Mouse (Mus musculus) hindbrain, postnatal 0 days (tissue): Measurements from ENCODE around the gene Gna15. TPM values are rescaled to one million over a fixed set of nuclear protein-coding genes. Genes with fewer than 3 reads are reported as not detected.
A peak's percentile ranks its signal among the peaks of the same experiment; 100 is the strongest.

ENCODE experiments used
- ATAC-seq: fragments of 200-750 bp; cut with Nextera tagmentation; 2 replicates; pipeline ENCODE4 v1.8.0; 2017; ENCODE audit warnings: mild to moderate bottlenecking, moderate TSS enrichment, moderate library complexity
- DNase-seq: peaks from one replicate; pipeline ENCODE4 v3.0.0-alpha.2; 2015; ENCODE audit warnings: low spot score
- H3K27ac ChIP-seq: fragments of 300-500 bp; sonication (generic); 2 replicates; pipeline ENCODE4 v1.5.1; 2014; ENCODE audit warnings: mild to moderate bottlenecking
- H3K27me3 ChIP-seq: fragments of 300-500 bp; sonication (generic); 2 replicates; pipeline ENCODE4 v1.6.1; 2014; ENCODE audit warnings: low read length, mixed read lengths; ENCODE audit not compliant: insufficient read depth
- H3K36me3 ChIP-seq: fragments of 300-500 bp; sonication (generic); 2 replicates; pipeline ENCODE4 v1.6.1; 2014; ENCODE audit warnings: low read length, mixed read lengths; ENCODE audit not compliant: insufficient read depth
- H3K4me1 ChIP-seq: fragments of 300-500 bp; sonication (generic); 2 replicates; pipeline ENCODE4 v1.6.1; 2014; ENCODE audit warnings: antibody characterized with exemption, low read length, mixed read lengths; ENCODE audit not compliant: insufficient read depth
- H3K4me2 ChIP-seq: fragments of 300-500 bp; sonication (generic); 2 replicates; pipeline ENCODE4 v1.6.1; 2014; ENCODE audit warnings: low read depth, mild to moderate bottlenecking, low read length, moderate library complexity, mixed read lengths
- H3K4me3 ChIP-seq: fragments of 300-500 bp; sonication (generic); 2 replicates; pipeline ENCODE4 v1.5.1; 2014; ENCODE audit warnings: low read length
- H3K9ac ChIP-seq: fragments of 300-500 bp; sonication (generic); replicated peaks from 2 replicates; pipeline ENCODE4 v1.6.1; 2014; ENCODE audit warnings: mild to moderate bottlenecking, low read length, moderate library complexity, mixed read lengths
- H3K9me3 ChIP-seq: fragments of 300-500 bp; sonication (generic); 2 replicates; pipeline ENCODE4 v1.6.1; 2016; ENCODE audit warnings: low read length, mixed read lengths
- CTCF ChIP-seq: IDR thresholded peaks from 2 replicates; pipeline ENCODE4 v1.5.1; 2016; ENCODE audit warnings: antibody characterized with exemption, control low read depth, low read depth
- WGBS: fragments of 180-500 bp; shearing (Covaris S2); extraction: QIAGEN DNeasy Blood & Tissue Kit; methylation state at CpG from one replicate; pipeline ENCODE4 v1.1.7; 2014; 5-methylcytosine and 5-hydroxymethylcytosine counted together
- polyA plus RNA-seq: library from polyadenylated mRNA; unstranded; fragments of >200 nt; fragmentation: Nextera tagmentation; extraction: Ambion mirVana; gene quantifications from 2 replicates; pipeline ENCODE4 v1.2.1, GENCODE M21; 2015
- total RNA-seq: library from RNA; depleted of rRNA; stranded (reverse); fragments of >200 nt; gene quantifications from 2 replicates; pipeline ENCODE4 v1.2.3, GENCODE M21; 2014

The Gna15 gene
- total and polyA plus RNA-seq, 2 experiments from 2014 or later = 1.2 to 2.5 TPM

- no peak for TF ChIP-seq CTCF
- 86% methylated on average over 3 of the region's 3 CpGs for WGBS
Observed at GRCm38 (mm10) chr10:81500032-81500431, 24.0 kb downstream of the Gna15 start, which contains the start of gene S1pr4. S1pr4 (minus strand) TSS chr10:81500132.

GRCm38 (mm10) chr10:81499250-81499901 lies 24.6 kb downstream of the Gna15 start:
- H3K9ac ChIP-seq = no peak overlapping the region
- H3K27ac ChIP-seq = no peak overlapping the region
- 0 out of 2 replicates have a peak, but pooled peaks have one; percentile 1 for TF ChIP-seq CTCF
- WGBS = 75% methylated on average over 23 of the region's 23 CpGs
- no peaks in the 10 kb centered on the region for H3K36me3 ChIP-seq
- no peaks in the 10 kb centered on the region for H3K9me3 ChIP-seq
- no peak overlapping the region for H3K4me3 ChIP-seq
- H3K27me3 ChIP-seq = no peaks in the 10 kb centered on the region
- no peak for ATAC-seq
- H3K4me2 ChIP-seq = no peak overlapping the region
- no peak for DNase-seq
- peaks cover 15% of the 10 kb centered on the region for H3K4me1 ChIP-seq

More at GRCm38 (mm10) chr10:81500032-81500431, 24.0 kb downstream of the Gna15 start, which contains the start of gene S1pr4:
- no peak within 1 kb of the TSS for H3K4me3 ChIP-seq
- DNase-seq (no peak), ATAC-seq (no peak)
- H3K4me1 ChIP-seq = peaks cover 10% of the 10 kb centered on the region
- no peak within 1 kb of the TSS for H3K27ac ChIP-seq
- H3K9ac ChIP-seq = no peak within 1 kb of the TSS
- H3K4me2 ChIP-seq = no peak within 1 kb of the TSS
- H3K27me3 ChIP-seq = no peaks in the 10 kb centered on the region
- no peaks in the 10 kb centered on the region for H3K9me3 ChIP-seq
- no peaks in the 10 kb centered on the region for H3K36me3 ChIP-seq

- TF ChIP-seq CTCF = peak; percentile 30; the same call in 1 of the 2 replicates
Observed at GRCm38 (mm10) chr10:81498316-81499249, 25.4 kb downstream of the Gna15 start.

GRCm38 (mm10) chr10:81497401-81498270 lies 26.4 kb downstream of the Gna15 start:
- DNase-seq = no peak
- Histone ChIP-seq H3K4me2 (peak overlapping the region; percentile 77), H3K9ac (no peak overlapping the region; the same call in 1 of the 2 replicates), H3K9me3 (no peaks in the 10 kb centered on the region), H3K27ac (no peak overlapping the region), H3K4me3 (no peak overlapping the region), H3K4me1 (peaks cover 15% of the 10 kb centered on the region), H3K36me3 (peaks cover 2% of the 10 kb centered on the region; the same call in 1 of the 2 replicates), H3K27me3 (no peaks in the 10 kb centered on the region)
- WGBS = 78% methylated on average over 17 of the region's 17 CpGs
- 0 out of 2 replicates have a peak, but pooled peaks have one; percentile 4 for TF ChIP-seq CTCF
- no peak for ATAC-seq

More at GRCm38 (mm10) chr10:81498316-81499249, 25.4 kb downstream of the Gna15 start:
- peaks cover 15% of the 10 kb centered on the region for H3K4me1 ChIP-seq
- H3K4me2 ChIP-seq = no peak overlapping the region
- H3K9ac ChIP-seq = no peak overlapping the region
- H3K27ac ChIP-seq = no peak overlapping the region
- WGBS = 82% methylated on average over 38 of the region's 38 CpGs
- H3K27me3 ChIP-seq = no peaks in the 10 kb centered on the region
- no peaks in the 10 kb centered on the region for H3K9me3 ChIP-seq
- H3K4me3 ChIP-seq = no peak overlapping the region
- DNase-seq (no peak), ATAC-seq (no peak)
- H3K36me3 ChIP-seq = no peaks in the 10 kb centered on the region

GRCm38 (mm10) chr10:81496969-81497368 lies 27.1 kb downstream of the Gna15 start:
- Histone ChIP-seq H3K4me1 (peaks cover 15% of the 10 kb centered on the region), H3K9ac (peak overlapping the region; percentile 80), H3K9me3 (no peaks in the 10 kb centered on the region), H3K4me2 (peak overlapping the region; percentile 77), H3K27me3 (no peaks in the 10 kb centered on the region), H3K36me3 (peaks cover 8% of the 10 kb centered on the region), H3K4me3 (peak overlapping the region; percentile 69), H3K27ac (peak overlapping the region; percentile 77; the same call in 1 of the 2 replicates)
- WGBS = 34% methylated on average over 4 of the region's 4 CpGs
- ATAC-seq (no peak), DNase-seq (no peak)
- TF ChIP-seq CTCF = no peak
